Mouse (Mus musculus) heart, postnatal 25 days (tissue): ENCODE results near the gene Tmem131. TPM values are rescaled to one million over a fixed set of nuclear protein-coding genes. Genes with fewer than 3 reads are reported as not detected.

Source experiments
- DNase-seq: peaks from one replicate; pipeline ENCODE4 v3.0.0; 2022; ENCODE audit warnings: low spot score
- intact Hi-C: fragments of 180-260 bp; cut with DNase I; formaldehyde crosslinking; loops from one replicate; pipeline ENCODE4 v1.15.1; 2025
- total RNA-seq, 2 experiments: library from RNA; stranded (reverse); gene quantifications; 2 replicates each; pipeline ENCODE4 v1.2.3; 2021

Tmem131 gene
- total RNA-seq, 2 experiments from 2014 or later, result 30.7 to 33.5 TPM

GRCm38 (mm10) chr1:36766431-36767205, 176.8 kb downstream of the Tmem131 start:
- intact Hi-C loops, result no loop called here
- no peak for DNase-seq

GRCm38 (mm10) chr1:36761568-36761967, 181.9 kb downstream of the Tmem131 start, which contains the start of gene Zap70:
Gene Zap70 (plus strand): TSS chr1:36761798.
- intact Hi-C loops, result no loop called here
- no peak for DNase-seq

GRCm38 (mm10) chr1:36761061-36761460, 182.4 kb downstream of the Tmem131 start:
- intact Hi-C loops, result no loop called here
- no peak for DNase-seq

- no peak for DNase-seq
- intact Hi-C loops, result no loop called here
These were observed 183.1 kb downstream of the Tmem131 start for GRCm38 (mm10) chr1:36760401-36760800.

GRCm38 (mm10) chr1:36759076-36759475, 184.4 kb downstream of the Tmem131 start:
- intact Hi-C loops, result no loop called here
- DNase-seq, result no peak

GRCm38 (mm10) chr1:36758553-36758952, 184.9 kb downstream of the Tmem131 start:
- intact Hi-C loops, result no loop called here
- no peak for DNase-seq

- DNase-seq, result no peak
- intact Hi-C loops, result no loop called here
These were observed 189.4 kb downstream of the Tmem131 start for GRCm38 (mm10) chr1:36753932-36754675.

GRCm38 (mm10) chr1:36746452-36746851, 197.0 kb downstream of the Tmem131 start:
- intact Hi-C loops, result no loop called here
- no peak for DNase-seq

GRCm38 (mm10) chr1:36745661-36746060, 197.8 kb downstream of the Tmem131 start:
- intact Hi-C loops, result no loop called here
- no peak for DNase-seq

- no peak for DNase-seq
- intact Hi-C loops, result no loop called here
These were observed 199.1 kb downstream of the Tmem131 start for GRCm38 (mm10) chr1:36744268-36744944.

- intact Hi-C loops, result no loop called here
- no peak for DNase-seq
These were observed 200.4 kb downstream of the Tmem131 start for GRCm38 (mm10) chr1:36743046-36743445.

Other genes with a start within 250 kb of the Tmem131 start
- not detected for gene 4933424G06Rik, start 233.5 kb downstream of the Tmem131 start, total RNA-seq
- 100 to 1,000 TPM; 104 to 107 TPM for gene Actr1b, start 229.2 kb downstream of the Tmem131 start, total RNA-seq
- under 1 TPM; 0.18 to 0.53 TPM for gene Zap70, start 181.9 kb downstream of the Tmem131 start, total RNA-seq
- gene Vwa3b, start 82.9 kb upstream of the Tmem131 start, total RNA-seq, result under 1 TPM; 0.31 to 0.34 TPM